Mouse (Mus musculus): ENCODE results near the gene Robo3.
A peak's percentile ranks its signal among the peaks of the same experiment; 100 is the strongest.

The Robo3 gene

DNA sequence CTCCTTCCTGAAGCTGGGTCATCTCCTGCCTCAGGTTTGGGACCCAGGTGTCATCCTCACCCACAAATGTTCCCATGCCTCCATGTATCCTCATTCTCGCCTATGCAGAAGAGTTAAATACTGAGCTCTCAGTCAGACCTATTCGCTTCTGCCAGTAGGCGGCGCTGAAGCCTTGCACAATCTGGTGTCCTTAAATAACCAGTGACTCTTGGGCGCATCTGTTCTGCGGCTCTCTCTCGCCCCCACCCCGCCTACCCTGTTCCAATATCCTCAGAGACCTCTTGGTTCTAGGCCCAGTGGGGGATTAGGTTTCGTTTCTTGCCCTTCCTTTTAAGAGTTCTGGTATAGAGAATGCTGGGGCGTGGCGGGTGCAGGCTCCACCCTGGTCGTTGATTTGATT, 2.5 kb downstream of the Robo3 start:
- peak; percentile 69 for DNase-seq (ENCODE audit: low read depth, low spot score)

DNA sequence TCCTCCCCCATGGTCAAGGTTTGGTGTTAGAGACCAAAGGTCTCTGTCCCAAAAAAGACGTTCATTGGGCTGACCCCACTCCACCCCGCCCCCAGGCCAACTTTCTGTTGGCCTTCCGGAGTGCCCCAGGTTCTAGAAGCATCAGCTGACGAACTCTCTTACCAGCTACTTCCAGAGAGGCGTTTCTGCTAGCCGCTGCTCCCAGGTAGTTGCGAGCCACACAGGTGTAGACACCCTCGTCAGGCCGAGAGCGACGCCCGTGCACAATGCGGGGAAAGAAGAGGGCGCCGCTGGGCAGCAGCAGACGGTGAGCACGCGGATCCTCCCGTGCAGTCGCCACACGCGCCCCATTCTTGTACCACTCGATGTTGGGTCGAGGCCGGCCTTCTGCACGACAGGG, 3.7 kb downstream of the Robo3 start:
- no peak for DNase-seq (ENCODE audit: low read depth, low spot score)

DNA sequence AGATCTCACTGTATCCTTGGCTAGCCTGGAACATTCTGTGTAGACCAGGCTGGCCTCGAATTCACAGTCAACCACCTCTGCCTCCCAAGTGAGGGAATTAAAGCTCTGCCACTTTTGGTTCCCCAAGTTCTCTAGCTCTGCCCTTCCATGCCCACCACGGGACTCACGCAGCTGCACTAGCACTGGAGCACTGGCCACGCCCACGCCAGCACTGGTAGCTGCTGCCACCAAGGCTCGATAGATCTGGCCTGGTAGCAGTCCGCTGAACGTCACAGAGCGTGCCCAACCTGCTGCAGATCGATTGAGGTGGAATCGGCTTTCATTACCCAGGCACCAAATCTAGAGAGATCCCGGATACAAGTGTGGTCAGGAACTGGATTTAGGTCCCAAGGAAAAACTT, 11.8 kb downstream of the Robo3 start:
- DNase-seq (ENCODE audit: low read depth, low spot score): no peak

DNA sequence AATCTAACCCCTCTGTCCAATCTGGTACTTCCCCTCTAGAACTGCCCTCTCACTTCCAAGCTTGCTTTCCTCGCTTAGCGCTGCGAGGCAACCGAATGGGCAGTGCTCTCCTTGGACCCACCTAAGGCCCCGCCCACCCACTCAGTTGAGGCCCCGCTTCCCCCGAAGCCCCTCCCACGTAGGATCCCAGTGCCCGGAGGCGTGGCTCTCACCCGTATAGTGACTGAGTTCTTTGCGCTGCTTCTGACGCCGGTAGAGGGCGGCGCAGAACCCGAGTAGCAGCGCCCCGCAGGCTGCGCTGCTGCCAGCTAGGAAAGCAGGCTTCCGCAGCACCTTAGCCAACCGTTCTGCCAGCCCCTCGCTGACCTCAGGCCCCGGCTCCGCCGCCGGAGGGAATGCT, 12.4 kb downstream of the Robo3 start:
- DNase-seq (ENCODE audit: low read depth, low spot score): peak; percentile 86

DNA sequence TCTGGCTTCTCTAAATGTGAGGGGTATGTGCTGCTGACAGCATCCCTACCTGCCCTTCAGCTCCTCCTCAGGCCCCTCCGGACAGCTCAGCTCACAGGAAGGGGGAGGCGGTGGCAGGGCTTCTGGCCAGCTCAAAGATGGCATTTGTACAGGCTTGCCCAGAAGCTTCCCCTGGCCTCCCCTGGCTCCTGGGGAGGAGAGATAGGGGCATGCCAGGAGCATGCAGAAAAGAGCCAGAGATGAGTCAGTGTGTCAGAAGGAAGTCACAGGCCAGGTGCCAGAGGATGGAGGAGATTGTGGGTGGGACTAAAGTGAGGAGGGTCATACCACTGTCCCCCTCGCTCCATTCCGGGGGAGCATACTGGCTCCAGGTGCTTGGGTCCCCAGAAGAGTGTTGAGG, 14.3 kb downstream of the Robo3 start:
- no peak for DNase-seq (ENCODE audit: low read depth, low spot score)

DNA sequence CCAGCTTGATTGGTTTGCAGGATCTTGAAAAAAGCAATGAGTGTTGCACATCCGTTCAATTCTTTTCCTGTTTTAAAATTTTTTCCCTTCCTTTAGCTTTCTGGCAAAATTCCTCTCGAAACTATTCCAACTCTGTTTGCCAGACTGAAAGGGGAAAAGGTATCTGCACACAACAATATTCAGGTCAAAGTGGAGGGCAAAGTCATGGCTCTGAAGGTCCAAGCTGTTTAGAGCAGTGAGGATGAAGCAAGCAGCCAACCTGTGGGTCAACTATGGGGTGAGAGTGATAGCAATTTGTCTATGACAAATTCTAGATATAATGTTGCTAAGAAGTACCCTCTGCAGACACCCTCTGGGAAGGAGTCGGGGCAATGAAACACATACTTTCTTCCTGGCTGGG, 18.4 kb downstream of the Robo3 start:
- DNase-seq (ENCODE audit: low read depth, low spot score): no peak

DNA sequence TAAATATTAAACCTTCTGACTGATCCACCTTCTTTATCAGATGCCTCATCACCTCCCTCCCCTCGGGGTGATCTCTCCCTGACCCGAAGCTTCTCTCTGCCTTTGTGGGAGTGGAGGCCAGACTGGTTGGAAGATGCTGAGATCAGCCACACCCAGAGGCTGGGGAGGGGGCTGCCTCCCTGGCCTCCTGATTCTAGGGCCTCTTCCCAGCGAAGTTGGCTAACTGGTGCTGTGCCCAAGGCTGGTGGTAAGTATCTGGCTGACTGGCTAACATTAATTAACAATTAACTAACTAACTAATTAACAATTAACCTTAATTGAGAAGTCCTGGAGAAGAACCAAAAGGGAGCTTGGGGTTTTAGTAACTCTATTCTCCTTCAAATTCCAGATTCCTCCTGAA, 20.1 kb downstream of the Robo3 start:
- DNase-seq (ENCODE audit: low read depth, low spot score): no peak

DNA sequence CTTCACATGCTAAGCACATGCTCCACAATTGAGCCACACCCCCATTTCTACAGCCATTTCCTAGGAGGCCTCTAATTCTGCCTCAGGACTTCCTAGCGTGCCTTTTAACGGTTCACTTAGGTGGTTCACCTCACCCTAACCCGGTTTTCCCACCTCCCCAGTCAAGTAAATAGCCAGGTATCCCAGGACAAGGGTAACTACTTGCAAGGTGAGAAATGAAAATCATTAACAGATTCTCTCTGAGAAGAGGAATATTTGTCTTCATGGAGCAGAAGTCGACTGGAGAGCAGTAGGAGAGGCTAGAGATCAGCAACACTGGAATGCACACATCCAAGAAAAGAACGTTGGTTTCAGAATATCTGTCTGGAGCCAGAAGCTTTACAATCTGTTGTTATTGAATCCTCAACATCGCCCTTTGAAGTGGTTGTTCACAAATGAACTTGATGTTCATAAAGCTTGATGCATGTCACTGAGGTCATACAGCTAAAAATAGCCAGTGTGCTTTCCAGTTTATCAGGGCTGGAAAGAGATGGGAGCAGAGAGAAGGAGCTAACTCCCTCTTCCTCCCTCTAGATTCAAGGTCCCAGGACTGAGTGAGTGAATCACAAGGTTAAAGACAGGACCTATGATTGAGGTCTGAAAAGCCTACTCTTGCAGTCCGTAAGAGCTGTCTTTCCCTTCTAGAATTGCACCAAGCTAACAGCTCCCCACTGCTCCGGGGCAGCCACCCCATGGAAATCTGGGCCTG, 23.2 kb downstream of the Robo3 start:
- DNase-seq (ENCODE audit: low read depth, low spot score): no peak

DNA sequence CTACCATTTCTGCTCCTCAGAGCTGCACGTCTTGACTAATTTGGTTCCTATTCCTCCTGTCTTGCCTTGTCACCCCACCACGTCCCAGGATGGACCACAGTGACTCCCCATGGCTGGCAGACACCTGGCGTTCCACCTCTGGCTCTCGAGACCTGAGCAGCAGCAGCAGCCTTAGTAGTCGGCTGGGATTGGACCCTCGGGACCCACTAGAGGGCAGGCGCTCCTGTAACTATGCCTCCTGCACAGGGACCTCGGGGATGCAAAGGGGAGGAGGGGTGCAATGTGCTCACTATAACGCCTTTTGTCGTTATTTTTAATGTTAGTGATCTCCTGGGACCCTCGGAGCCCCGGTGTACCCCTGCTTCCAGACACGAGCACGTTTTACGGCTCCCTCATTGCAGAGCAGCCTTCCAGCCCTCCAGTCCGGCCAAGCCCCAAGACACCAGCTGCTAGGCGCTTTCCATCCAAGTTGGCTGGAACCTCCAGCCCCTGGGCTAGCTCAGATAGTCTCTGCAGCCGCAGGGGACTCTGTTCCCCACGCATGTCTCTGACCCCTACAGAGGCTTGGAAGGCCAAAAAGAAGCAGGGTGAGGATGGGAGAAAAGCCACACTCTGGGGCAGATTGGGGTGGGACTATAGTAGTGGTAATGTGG, 25.1 kb downstream of the Robo3 start:
- no peak for DNase-seq (ENCODE audit: low read depth, low spot score)

DNA sequence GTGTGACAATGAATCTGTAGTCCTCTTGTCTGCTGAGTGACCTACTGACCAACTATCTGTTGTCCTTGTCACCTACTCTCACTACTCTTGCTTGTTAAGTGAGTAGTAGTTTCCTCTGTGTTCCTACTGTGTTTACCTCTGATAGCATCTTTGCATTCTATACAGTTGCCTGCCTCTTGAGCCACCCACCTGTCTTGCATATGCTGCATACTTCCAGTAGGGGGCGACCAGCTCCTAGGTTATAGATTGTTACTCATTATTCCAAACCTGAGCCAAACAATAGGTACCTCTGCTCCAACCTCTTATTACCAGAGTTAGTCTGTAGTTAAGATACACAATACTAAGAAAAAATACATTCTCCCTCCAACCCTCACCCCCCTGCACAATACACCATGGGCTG, 26.7 kb downstream of the Robo3 start:
- no peak for DNase-seq (ENCODE audit: low read depth, low spot score)

DNA sequence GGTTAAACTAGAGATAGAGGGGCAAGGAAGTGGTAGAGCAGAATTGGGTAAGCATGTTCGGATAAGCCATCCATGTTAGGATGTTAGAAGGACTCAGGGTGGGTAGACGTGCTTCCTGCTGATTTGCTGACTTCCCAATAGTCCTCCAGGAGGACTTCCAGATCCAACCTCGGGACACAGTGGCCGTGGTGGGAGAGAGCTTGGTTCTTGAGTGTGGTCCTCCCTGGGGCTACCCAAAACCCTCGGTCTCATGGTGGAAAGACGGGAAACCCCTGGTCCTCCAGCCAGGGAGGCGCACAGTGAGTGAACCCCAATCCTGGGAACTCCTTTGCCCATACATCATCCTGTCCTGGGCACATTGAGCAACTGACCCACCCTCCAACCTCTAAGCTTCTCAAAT, 30.0 kb downstream of the Robo3 start:
- DNase-seq (ENCODE audit: low read depth, low spot score): no peak

DNA sequence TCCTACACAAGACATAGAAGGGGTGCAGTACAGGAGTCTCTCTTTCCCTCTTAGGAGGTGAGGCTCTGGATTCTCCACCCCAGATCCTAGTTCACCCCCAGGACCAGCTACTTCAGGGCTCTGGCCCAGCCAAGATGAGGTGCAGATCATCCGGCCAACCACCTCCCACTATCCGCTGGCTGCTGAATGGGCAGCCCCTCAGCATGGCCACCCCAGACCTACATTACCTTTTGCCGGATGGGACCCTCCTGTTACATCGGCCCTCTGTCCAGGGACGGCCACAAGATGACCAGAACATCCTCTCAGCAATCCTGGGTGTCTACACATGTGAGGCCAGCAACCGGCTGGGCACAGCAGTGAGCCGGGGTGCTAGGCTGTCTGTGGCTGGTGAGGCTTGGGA, 30.5 kb downstream of the Robo3 start:
- DNase-seq (ENCODE audit: low read depth, low spot score): no peak

DNA sequence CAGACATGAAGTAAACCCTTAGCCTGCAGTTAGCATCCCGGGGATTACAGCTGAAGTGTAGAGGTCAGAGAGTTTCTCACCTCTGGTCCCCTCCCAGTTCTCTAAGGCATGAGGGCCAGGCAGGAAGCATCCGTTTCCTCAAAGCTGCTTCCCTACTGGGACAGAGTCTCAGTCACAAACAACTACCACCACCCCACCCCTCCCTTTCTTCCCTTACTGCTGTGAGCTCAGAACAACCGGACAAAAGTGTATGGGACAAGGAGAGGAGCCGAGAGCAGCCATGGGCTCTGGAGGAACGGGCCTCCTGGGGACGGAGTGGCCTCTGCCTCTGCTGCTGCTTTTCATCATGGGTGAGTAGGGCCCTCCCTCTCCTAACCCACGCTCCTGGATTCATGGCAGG, 31.2 kb downstream of the Robo3 start, which contains the start of gene Robo4:
Gene Robo4, plus strand, starts transcription at position 96 of the 400 bp plus-strand sequence.
- no peak for DNase-seq (ENCODE audit: low read depth, low spot score)

DNA sequence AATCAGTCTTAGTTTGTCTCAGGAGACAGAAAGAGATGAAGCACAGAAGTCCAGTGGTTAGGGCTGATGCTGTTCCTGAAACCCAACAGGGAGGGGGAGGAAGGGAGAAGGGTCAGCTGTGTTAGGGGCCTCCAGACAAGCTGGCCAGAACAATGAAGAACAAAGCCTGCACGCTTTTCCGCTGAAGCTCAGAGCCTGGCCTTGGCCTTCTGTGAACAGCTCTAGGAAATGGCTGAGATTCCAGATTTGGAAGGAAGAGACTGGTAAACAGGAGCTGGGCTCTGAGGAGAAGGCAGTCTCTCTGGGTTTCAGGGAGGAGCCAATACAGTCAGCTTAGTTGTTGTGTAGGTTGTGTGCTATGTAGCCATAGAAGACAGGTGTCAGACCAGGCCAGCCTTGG, 32.5 kb downstream of the Robo3 start:
- DNase-seq (ENCODE audit: low read depth, low spot score): no peak

DNA sequence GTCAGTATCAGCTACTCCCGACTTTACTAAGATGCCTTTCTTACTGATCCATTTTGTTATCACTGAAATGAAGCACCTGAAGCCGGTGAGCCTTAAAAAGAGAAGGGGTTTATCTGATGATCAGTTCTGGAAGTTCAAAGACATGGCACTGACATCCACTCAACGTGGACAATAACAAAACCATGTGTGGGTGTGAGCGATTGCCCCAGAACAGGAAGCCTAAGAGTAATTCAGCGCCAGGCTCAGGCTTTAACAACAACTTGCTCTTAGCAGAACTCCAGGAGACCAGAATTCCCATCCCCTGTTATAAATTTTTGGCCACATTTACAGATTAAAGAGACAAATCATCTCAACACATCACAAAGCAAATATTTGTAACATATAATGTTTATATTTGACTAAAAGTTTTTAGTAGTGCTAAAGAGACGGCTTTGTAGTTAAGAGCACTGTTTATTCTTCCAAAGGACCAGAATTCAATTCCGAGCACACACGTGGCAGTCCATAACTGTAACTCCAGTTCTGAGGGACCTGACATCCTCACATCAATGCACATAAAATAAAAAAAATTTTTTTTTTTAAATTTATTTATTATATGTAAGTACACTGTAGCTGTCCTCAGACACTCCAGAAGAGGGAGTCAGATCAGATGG, 39.4 kb downstream of the Robo3 start:
- no peak for DNase-seq (ENCODE audit: low read depth, low spot score)

DNA sequence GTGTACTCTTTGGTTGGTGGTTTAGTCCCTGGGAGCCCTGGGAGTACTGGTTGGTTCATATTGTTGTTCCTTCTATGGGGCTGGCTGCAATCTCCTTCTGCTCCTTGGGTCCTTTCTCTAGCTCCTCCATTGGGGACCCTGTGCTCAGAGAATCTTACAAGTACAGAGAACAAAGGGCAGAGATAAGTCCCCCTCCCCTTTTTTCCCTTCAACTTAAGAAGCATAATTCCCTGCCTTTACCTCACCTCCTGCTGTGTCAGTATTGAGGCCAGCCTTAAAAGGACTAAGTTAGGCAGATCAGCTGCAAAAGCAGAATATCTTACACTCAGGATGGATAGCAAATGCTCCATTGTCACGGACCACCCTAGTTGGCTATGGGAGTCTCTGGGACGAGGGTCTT, 41.0 kb downstream of the Robo3 start:
- DNase-seq (ENCODE audit: low read depth, low spot score): no peak

DNA sequence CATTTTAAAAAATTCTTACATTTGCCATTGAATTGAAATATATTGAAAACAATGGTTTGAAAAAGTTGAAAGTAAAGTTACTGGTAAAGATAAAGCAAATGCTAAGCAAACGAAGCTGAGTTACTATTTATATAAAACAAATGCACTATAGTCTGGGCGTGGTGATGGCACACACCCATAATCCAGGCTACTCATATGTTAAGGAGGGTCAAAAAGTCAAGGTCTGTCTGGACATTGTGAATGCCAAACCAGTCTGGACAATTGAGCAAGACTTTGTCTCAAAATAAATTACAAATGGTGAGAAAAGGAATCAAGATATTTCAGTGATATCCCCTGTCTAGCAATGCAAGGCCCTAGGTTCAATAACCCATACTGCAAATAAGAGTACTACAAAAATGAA, 42.2 kb downstream of the Robo3 start:
- DNase-seq (ENCODE audit: low read depth, low spot score): no peak

DNA sequence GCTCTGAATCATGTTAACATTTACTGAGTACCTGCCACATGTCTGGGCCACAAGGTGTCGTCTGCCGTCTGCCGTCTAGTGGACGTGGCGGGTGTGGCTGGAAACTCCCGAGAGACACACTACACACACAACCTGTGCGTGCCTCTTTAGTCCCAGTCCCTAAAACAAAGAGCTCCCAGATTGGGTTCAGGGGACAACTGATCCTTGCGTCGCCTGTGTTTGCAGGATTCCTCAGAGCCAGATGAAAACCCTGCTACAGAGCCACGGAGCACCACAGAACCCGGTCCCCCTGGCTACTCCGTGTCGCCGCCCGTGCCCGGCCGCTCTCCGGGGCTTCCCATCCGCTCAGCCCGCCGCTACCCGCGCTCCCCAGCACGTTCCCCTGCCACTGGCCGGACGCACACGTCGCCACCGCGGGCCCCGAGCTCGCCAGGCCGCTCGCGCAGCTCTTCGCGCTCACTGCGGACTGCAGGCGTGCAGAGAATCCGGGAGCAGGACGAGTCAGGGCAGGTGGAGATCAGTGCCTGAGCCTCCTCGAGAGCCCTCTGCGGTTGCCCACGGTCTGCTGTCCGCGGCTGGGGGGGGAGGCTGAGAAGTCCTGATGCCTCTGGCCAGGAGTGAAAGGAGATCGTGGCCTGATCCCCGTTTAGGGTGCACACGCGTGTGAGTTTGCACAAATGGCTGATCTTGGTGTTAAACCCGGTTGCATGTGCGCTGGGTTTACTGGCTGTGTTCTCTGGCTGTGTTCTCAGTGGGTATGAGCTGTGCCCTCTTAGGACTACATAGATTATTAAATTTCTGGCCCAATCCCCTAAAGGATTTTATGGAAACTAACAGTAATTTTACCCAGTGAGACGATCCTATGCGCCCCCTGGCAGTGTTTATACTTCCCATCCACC, 48.5 kb downstream of the Robo3 start:
- DNase-seq (ENCODE audit: low read depth, low spot score): no peak

DNA sequence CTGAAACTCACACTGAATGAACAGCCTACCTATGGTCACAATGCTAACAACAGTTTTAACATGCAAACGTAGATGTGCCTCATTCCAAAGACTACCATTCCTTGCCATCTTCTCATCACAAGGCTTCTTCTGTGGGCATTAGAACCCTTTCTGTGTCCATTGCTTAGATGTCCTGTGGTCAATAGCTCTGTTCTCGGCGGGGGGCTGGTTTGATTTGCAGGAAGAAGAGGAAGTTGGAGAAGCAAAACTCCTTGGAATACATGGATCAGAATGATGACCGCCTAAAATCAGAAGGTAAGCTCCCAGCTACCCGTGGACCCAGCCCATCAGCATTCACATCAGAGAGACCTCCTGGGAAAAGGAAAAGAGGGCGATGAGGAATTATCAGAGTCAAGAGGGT, 49.9 kb downstream of the Robo3 start:
- no peak for DNase-seq (ENCODE audit: low read depth, low spot score)

DNA sequence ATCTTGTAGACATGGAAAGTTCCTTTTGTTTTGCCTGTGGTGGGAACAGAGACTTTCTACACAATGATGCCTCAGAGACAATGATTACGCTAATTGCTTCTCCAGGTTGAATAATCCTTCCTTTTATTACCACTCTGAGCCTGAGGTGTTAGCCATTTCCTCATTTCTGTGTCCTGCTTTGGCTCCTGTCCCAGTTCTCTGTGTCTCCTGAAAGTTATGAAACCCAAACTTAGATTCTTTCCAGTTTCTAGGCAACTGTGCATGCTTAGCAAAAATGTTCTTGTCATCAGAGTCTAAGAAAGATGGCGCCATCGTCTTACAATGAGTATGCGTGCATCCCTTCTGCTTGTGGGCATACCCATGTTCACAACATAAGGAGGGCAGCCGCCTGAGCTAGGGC, 57.3 kb downstream of the Robo3 start:
- no peak for DNase-seq (ENCODE audit: low read depth, low spot score)

DNA sequence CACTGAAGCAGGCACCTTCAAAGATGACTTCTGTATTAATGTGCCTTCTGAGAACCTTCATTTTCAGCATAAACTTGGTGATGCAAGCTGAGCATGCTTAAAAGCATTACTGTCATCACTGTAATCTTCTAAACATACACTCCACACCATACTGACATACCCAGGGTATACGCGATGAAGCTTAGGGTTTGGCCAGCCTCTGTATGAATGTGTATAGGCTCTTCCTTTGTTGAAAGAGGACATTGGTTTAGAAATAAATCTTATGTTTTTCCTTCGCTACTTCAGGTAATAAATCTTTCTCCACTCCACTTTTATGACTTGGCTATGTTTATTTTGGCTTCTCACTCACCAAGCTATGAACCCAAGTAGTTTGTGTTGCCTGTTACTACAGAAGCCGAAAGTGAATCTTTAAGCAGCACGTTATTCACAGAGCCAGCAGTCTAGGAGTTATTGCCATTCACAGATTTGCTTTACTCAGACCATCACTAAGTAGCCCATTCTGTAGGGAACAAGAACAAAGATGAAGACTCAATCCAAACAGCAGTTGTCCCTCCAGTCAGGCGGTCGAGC, 61.7 kb downstream of the Robo3 start:
- DNase-seq (ENCODE audit: low read depth, low spot score): no peak

DNA sequence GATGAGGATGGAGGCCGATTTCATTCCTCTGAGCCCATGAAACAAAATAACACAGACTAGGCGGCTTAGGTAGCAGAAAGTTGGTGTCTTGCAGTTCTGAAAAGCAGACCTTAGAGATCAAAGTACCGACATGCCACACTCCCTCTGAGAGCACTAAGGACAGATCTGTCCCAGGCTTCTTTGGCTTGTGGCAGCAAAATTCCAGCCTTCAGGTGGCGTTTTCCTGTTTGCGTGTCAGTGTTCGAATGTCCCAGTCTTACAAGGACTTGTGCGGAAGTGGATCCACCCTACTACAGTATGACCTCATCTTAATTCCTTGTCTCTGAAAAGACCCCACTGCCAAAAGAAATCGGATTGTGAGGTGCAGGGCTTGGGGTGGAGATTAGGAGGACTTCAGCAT, 64.2 kb downstream of the Robo3 start:
- DNase-seq (ENCODE audit: low read depth, low spot score): no peak
